ENCODE assay signal across 27 mouse cellular contexts in genomic region chr5:122444492-122444891, GRCm38 (mm10).
"Had no signal": no experiment of that assay in that cellular context is flagged by ENCODE, and none has a peak within 500 bp of the region (broad histone marks: within the 10 kb centered on the region; RNA-seq: fewer than 3 reads in every experiment).

No protein-coding gene starts in this region.

- H3K4me3 ChIP-seq: embryonic facial prominence, embryonic 12.5 days; embryonic facial prominence, embryonic 15.5 days; erythroblast, embryonic 14.5 days; forebrain, embryonic 10.5 days; forebrain, embryonic 12.5 days; forebrain, embryonic 13.5 days; forebrain, embryonic 15.5 days; gastrocnemius, adult 2 months; heart, adult 2 months; heart, embryonic 10.5 days had no signal

- DNase-seq: cerebellum, adult 8-10 months; cerebellum, adult 9-10 months; cerebellum, adult 9-11 months; cerebellum, postnatal 10 days; cerebellum, postnatal 14 days; cerebellum, postnatal 25 days; cerebellum, postnatal 36 days; embryo, embryonic 11 days; forebrain, postnatal 0 days; gastrocnemius, adult 2 months; gastrocnemius, postnatal 10 days; gastrocnemius, postnatal 14 days; gastrocnemius, postnatal 25 days; gastrocnemius, postnatal 36 days; heart, adult 18-20 months; heart, adult 2 months had no signal

- H3K9ac ChIP-seq: embryonic facial prominence, embryonic 12.5 days; embryonic facial prominence, embryonic 15.5 days; forebrain, embryonic 12.5 days; forebrain, embryonic 13.5 days; forebrain, embryonic 15.5 days; forebrain, postnatal 0 days had no signal

- H3K4me2 ChIP-seq: embryonic facial prominence, embryonic 12.5 days; embryonic facial prominence, embryonic 15.5 days; forebrain, embryonic 12.5 days; forebrain, embryonic 13.5 days; forebrain, embryonic 15.5 days; heart, embryonic 11.5 days had no signal

- H3K27me3 ChIP-seq: embryonic facial prominence, embryonic 12.5 days; embryonic facial prominence, embryonic 15.5 days; forebrain, embryonic 12.5 days; forebrain, embryonic 13.5 days; forebrain, embryonic 15.5 days had no signal

- H3K4me1 ChIP-seq: embryonic facial prominence, embryonic 12.5 days; embryonic facial prominence, embryonic 15.5 days; forebrain, embryonic 12.5 days; forebrain, embryonic 13.5 days; forebrain, embryonic 15.5 days; heart, embryonic 10.5 days had no signal

- ATAC-seq: forebrain, embryonic 13.5 days; forebrain, embryonic 14.5 days; forebrain, embryonic 15.5 days; forebrain, embryonic 16.5 days; forebrain, postnatal 0 days had no signal

- H3K27ac ChIP-seq: embryonic facial prominence, embryonic 12.5 days; embryonic facial prominence, embryonic 15.5 days; forebrain, embryonic 10.5 days; forebrain, embryonic 12.5 days; forebrain, embryonic 13.5 days; forebrain, embryonic 15.5 days; gastrocnemius, adult 2 months; heart, adult 2 months; heart, embryonic 10.5 days had no signal

- H3K9me3 ChIP-seq: embryonic facial prominence, embryonic 12.5 days; embryonic facial prominence, embryonic 15.5 days; forebrain, embryonic 10.5 days; forebrain, embryonic 12.5 days; forebrain, embryonic 13.5 days; forebrain, embryonic 15.5 days; heart, embryonic 10.5 days had no signal
